Mouse (Mus musculus) lung, adult 2 months (tissue): Measurements from ENCODE around the gene Inpp5f.

Source experiments
- CTCF ChIP-seq: fragments of 200-500 bp; IDR thresholded peaks from 2 replicates; pipeline ENCODE4 v1.5.1; 2011; ENCODE audit warnings: mild to moderate bottlenecking, low read length, control low read depth; ENCODE audit not compliant: insufficient read depth
- POLR2A ChIP-seq: fragments of 200-500 bp; IDR thresholded peaks from 2 replicates; pipeline ENCODE4 v1.6.1; 2011; ENCODE audit warnings: low read depth, mild to moderate bottlenecking, control low read depth, low read length, borderline replicate concordance; ENCODE audit errors: extremely low read depth

DNA sequence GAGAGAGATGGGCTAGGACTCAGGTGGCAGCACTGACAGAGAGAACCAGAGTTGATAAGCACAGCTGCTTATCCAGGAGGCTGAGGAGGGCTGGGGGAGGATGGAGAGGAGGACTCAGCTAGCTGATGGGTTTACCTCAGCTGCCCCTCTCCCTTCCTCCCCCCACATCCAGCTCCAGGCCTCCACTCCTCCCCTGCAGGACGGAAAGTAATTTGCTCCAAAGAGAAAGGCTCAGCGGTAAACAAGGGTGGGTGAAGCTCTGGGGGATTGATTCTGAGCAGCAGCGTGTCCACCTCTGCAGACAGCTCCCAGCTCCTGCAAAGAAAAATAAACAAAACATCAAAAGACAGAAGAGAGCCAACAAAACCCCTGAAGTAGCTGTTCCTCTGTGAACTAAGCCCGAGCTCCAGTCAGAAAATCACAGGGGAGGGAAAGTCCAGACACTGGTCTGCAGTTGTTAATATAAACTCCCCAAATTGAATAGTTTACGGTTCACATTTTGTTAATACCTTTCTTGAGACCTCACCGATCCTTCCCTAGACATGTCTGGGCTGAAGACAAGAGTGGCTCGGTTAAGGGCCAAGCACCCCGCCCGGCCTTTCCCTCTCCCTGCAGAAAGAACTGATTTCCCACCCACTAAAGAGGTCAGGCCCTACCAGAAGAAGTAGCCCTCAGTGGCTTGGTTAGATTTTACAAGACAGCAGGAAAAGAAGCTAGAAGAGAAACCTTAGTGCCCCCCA, 19.6 kb upstream of the Inpp5f start:
- TF ChIP-seq CTCF (no peak), POLR2A (no peak)
